Mouse (Mus musculus): ENCODE results near the gene Caly. TPM values are rescaled to one million over a fixed set of nuclear protein-coding genes. Genes with fewer than 3 reads are reported as not detected.

Gene Caly
- polyA plus RNA-seq, 1 experiment from 2014 or later = 7.2 TPM

- WGBS = 80% methylated on average over 6 of the region's 6 CpGs
- H3K27ac ChIP-seq = no peak overlapping the region
- H3K27me3 ChIP-seq (ENCODE audit: insufficient read depth, poor library complexity, severe bottlenecking) = peaks cover 42% of the 10 kb centered on the region
- no peaks in the 10 kb centered on the region for H3K9me3 ChIP-seq
- no peak for DNase-seq (ENCODE audit: low spot score)
- H3K4me3 ChIP-seq = no peak overlapping the region
- peaks cover 28% of the 10 kb centered on the region for H3K4me1 ChIP-seq (replicated peaks)
- no peaks in the 10 kb centered on the region for H3K36me3 ChIP-seq
Measured at GRCm38 (mm10) chr7:140077698-140078097, 4.7 kb downstream of the Caly start.

- H3K4me3 ChIP-seq = peak overlapping the region; percentile 45
- DNase-seq (ENCODE audit: low spot score) = peak; percentile 47
- H3K27ac ChIP-seq = peak overlapping the region; percentile 78
- H3K36me3 ChIP-seq = no peaks in the 10 kb centered on the region
- H3K27me3 ChIP-seq (ENCODE audit: insufficient read depth, poor library complexity, severe bottlenecking) = peaks cover 66% of the 10 kb centered on the region
- no peaks in the 10 kb centered on the region for H3K9me3 ChIP-seq
- WGBS = 31% methylated on average over 39 of the region's 39 CpGs
- peaks cover 11% of the 10 kb centered on the region for H3K4me1 ChIP-seq (replicated peaks)
Measured at GRCm38 (mm10) chr7:140070042-140070711, 12.2 kb downstream of the Caly start.

GRCm38 (mm10) chr7:140067397-140067796 is 15.0 kb downstream of the Caly start:
- no peak overlapping the region for H3K4me3 ChIP-seq
- H3K27ac ChIP-seq = no peak overlapping the region
- peaks cover 34% of the 10 kb centered on the region for H3K4me1 ChIP-seq (replicated peaks)
- WGBS = 72% methylated on average over 6 of the region's 6 CpGs
- no peaks in the 10 kb centered on the region for H3K36me3 ChIP-seq
- no peak for DNase-seq (ENCODE audit: low spot score)
- peaks cover 86% of the 10 kb centered on the region for H3K27me3 ChIP-seq (ENCODE audit: insufficient read depth, poor library complexity, severe bottlenecking)
- no peaks in the 10 kb centered on the region for H3K9me3 ChIP-seq

GRCm38 (mm10) chr7:140063092-140063491 is 19.3 kb downstream of the Caly start:
- Histone ChIP-seq H3K36me3 (no peaks in the 10 kb centered on the region), H3K9me3 (no peaks in the 10 kb centered on the region), H3K4me1 (replicated peaks) (peaks cover 69% of the 10 kb centered on the region), H3K4me3 (no peak overlapping the region), H3K27ac (peak overlapping the region; percentile 95), H3K27me3 (ENCODE audit: insufficient read depth, poor library complexity, severe bottlenecking) (peaks cover 97% of the 10 kb centered on the region)
- peak; percentile 79 for DNase-seq (ENCODE audit: low spot score)
- 18% methylated on average over 7 of the region's 7 CpGs for WGBS

- peaks cover 97% of the 10 kb centered on the region for H3K27me3 ChIP-seq (ENCODE audit: insufficient read depth, poor library complexity, severe bottlenecking)
- 12% methylated on average over 11 of the region's 11 CpGs for WGBS
- peak; percentile 63 for DNase-seq (ENCODE audit: low spot score)
- peak overlapping the region; percentile 95 for H3K27ac ChIP-seq
- peaks cover 77% of the 10 kb centered on the region for H3K4me1 ChIP-seq (replicated peaks)
- no peaks in the 10 kb centered on the region for H3K9me3 ChIP-seq
- no peaks in the 10 kb centered on the region for H3K36me3 ChIP-seq
- peak overlapping the region; percentile 52 for H3K4me3 ChIP-seq
Measured at GRCm38 (mm10) chr7:140062307-140062706, 20.0 kb downstream of the Caly start.

- peaks cover 99% of the 10 kb centered on the region for H3K27me3 ChIP-seq (ENCODE audit: insufficient read depth, poor library complexity, severe bottlenecking)
- no peaks in the 10 kb centered on the region for H3K36me3 ChIP-seq
- WGBS = 0% methylated on average over 6 of the region's 6 CpGs
- no peak for DNase-seq (ENCODE audit: low spot score)
- H3K27ac ChIP-seq = peak overlapping the region; percentile 95
- H3K9me3 ChIP-seq = no peaks in the 10 kb centered on the region
- H3K4me3 ChIP-seq = peak overlapping the region; percentile 52
- H3K4me1 ChIP-seq (replicated peaks) = peaks cover 82% of the 10 kb centered on the region
Measured at GRCm38 (mm10) chr7:140061832-140062130, 20.6 kb downstream of the Caly start.

GRCm38 (mm10) chr7:140060936-140061831 is 21.2 kb downstream of the Caly start:
- H3K4me1 ChIP-seq (replicated peaks) = peaks cover 88% of the 10 kb centered on the region

GRCm38 (mm10) chr7:140059601-140060000 is 22.7 kb downstream of the Caly start:
- peak overlapping the region; percentile 95 for H3K27ac ChIP-seq
- H3K4me1 ChIP-seq (replicated peaks) = peaks cover 83% of the 10 kb centered on the region
- WGBS = 14% methylated on average over 4 of the region's 4 CpGs
- peak; percentile 15 for DNase-seq (ENCODE audit: low spot score)
- no peaks in the 10 kb centered on the region for H3K9me3 ChIP-seq
- no peaks in the 10 kb centered on the region for H3K36me3 ChIP-seq
- peak overlapping the region; percentile 52 for H3K4me3 ChIP-seq
- H3K27me3 ChIP-seq (ENCODE audit: insufficient read depth, poor library complexity, severe bottlenecking) = peaks cover 100% of the 10 kb centered on the region

More at GRCm38 (mm10) chr7:140060936-140061831, 21.2 kb downstream of the Caly start:
- H3K36me3 ChIP-seq = no peaks in the 10 kb centered on the region
- H3K4me3 ChIP-seq = peak overlapping the region; percentile 52
- peak overlapping the region; percentile 95 for H3K27ac ChIP-seq
- peaks cover 99% of the 10 kb centered on the region for H3K27me3 ChIP-seq (ENCODE audit: insufficient read depth, poor library complexity, severe bottlenecking)
- WGBS = under 1% methylated on average over 47 of the region's 47 CpGs
- peak; percentile 87 for DNase-seq (ENCODE audit: low spot score)
- no peaks in the 10 kb centered on the region for H3K9me3 ChIP-seq

GRCm38 (mm10) chr7:140058528-140058927 is 23.8 kb downstream of the Caly start:
- WGBS = 13% methylated on average over 7 of the region's 7 CpGs
- H3K36me3 ChIP-seq = no peaks in the 10 kb centered on the region
- peaks cover 77% of the 10 kb centered on the region for H3K4me1 ChIP-seq (replicated peaks)
- peak overlapping the region; percentile 95 for H3K27ac ChIP-seq
- H3K27me3 ChIP-seq (ENCODE audit: insufficient read depth, poor library complexity, severe bottlenecking) = peaks cover 99% of the 10 kb centered on the region
- peak overlapping the region; percentile 57 for H3K4me3 ChIP-seq
- no peak for DNase-seq (ENCODE audit: low spot score)
- no peaks in the 10 kb centered on the region for H3K9me3 ChIP-seq

GRCm38 (mm10) chr7:140057413-140058407 is 24.6 kb downstream of the Caly start:
- Histone ChIP-seq H3K27ac (peak overlapping the region; percentile 95), H3K4me3 (peak overlapping the region; percentile 57), H3K9me3 (no peaks in the 10 kb centered on the region), H3K27me3 (ENCODE audit: insufficient read depth, poor library complexity, severe bottlenecking) (peaks cover 99% of the 10 kb centered on the region), H3K4me1 (replicated peaks) (peaks cover 69% of the 10 kb centered on the region), H3K36me3 (no peaks in the 10 kb centered on the region)
- DNase-seq (ENCODE audit: low spot score) = peak; percentile 91
- 2% methylated on average over 53 of the region's 53 CpGs for WGBS

GRCm38 (mm10) chr7:140054124-140054523 is 28.2 kb downstream of the Caly start:
- Histone ChIP-seq H3K27me3 (ENCODE audit: insufficient read depth, poor library complexity, severe bottlenecking) (peaks cover 99% of the 10 kb centered on the region), H3K4me1 (replicated peaks) (peaks cover 58% of the 10 kb centered on the region), H3K36me3 (no peaks in the 10 kb centered on the region), H3K4me3 (no peak overlapping the region), H3K9me3 (no peaks in the 10 kb centered on the region), H3K27ac (no peak overlapping the region)
- WGBS = 87% methylated on average over 4 of the region's 4 CpGs
- DNase-seq (ENCODE audit: low spot score) = no peak

- peaks cover 15% of the 10 kb centered on the region; the same call in 1 of the 2 replicates for H3K36me3 ChIP-seq
- under 1% methylated on average over 34 of the region's 34 CpGs for WGBS
- H3K27me3 ChIP-seq (ENCODE audit: insufficient read depth, poor library complexity, severe bottlenecking) = peaks cover 99% of the 10 kb centered on the region
- H3K27ac ChIP-seq = peak overlapping the region; percentile 86
- H3K9me3 ChIP-seq = no peaks in the 10 kb centered on the region
- DNase-seq (ENCODE audit: low spot score) = peak; percentile 80
- H3K4me3 ChIP-seq = peak overlapping the region; percentile 65
- peaks cover 51% of the 10 kb centered on the region for H3K4me1 ChIP-seq (replicated peaks)
Measured at GRCm38 (mm10) chr7:140049115-140049689, 33.1 kb downstream of the Caly start.

All from hindbrain, embryonic 10.5 days (tissue).